Mouse (Mus musculus) gastrocnemius, postnatal 4 days (tissue): ENCODE data around the gene Cbx7. TPM values are rescaled to one million over a fixed set of nuclear protein-coding genes. Genes with fewer than 3 reads are reported as not detected.

Source experiments
- DNase-seq, 2 experiments: peaks; one replicate each; pipeline ENCODE4 v3.0.0; 2021 to 2022; ENCODE audit warnings: low spot score in 2 of 2, mixed read lengths in 2 of 2
- long read RNA-seq, 2 experiments: library from polyadenylated mRNA; stranded (forward); transcript quantifications; one replicate each; pipeline ENCODE4 v2.0.0; 2021
- total RNA-seq, 2 experiments: library from RNA; stranded (reverse); gene quantifications; 2 replicates each; pipeline ENCODE4 v1.2.3; 2021

Cbx7 gene
- 1 to 10 TPM; 2.1 TPM for total RNA-seq
- long read RNA-seq, experiment 1, partial matches to known transcripts, result 2 of 3 reads
- long read RNA-seq, experiment 1, other reads (novel, unspliced or antisense), result 0 of 3 reads
- long read RNA-seq, experiment 2, partial matches to known transcripts, result 1 of 3 reads
- long read RNA-seq, experiment 2, other reads (novel, unspliced or antisense), result 2 of 3 reads

DNA sequence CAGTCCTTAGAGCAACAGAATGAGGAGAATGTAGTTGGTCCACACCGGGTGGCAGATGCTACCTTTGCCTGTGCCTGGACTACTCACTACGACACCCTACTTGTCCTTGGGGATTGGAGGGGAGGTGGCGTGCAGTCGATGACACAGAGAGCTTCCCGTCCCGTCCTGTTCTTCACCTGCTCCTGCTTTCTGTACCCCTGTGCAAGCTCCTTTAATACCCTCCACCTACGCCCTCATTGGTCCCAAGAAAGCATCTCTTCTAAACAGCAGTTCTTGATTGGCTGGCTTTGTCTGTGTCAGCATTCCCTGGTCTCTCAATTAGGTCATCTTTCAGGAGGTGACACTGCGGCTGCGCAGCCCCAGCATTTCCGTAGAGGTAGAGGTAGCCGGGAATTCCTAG lies at the start of gene Cbx7:
TSS of gene Cbx7 (minus strand) at position 180 of the 400 bp plus-strand sequence.
- DNase-seq, result no peak

DNA sequence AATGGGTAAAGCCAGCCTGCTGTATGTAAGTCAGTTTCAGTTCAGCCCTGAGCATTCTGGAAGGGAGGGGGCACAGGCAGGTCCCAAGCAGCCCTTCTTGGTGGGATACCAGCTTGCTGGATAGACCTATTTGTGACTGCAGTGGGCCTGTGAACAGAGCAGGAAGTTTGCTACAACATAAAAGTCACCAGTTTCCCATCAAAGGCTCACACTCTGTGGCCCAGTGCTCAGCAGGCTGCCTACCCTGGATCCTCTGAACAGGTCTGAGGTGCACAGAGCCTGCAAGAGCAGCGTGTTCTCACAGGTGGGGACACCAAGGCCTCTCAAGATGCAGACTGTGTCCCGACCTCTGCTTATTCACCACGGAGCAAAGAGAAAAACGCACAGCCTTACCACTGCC lies 49.6 kb upstream of the Cbx7 start:
- DNase-seq, result no peak

GRCm38 (mm10) chr15:80019625-80020024 lies 48.7 kb upstream of the Cbx7 start:
- DNase-seq, result no peak

DNA sequence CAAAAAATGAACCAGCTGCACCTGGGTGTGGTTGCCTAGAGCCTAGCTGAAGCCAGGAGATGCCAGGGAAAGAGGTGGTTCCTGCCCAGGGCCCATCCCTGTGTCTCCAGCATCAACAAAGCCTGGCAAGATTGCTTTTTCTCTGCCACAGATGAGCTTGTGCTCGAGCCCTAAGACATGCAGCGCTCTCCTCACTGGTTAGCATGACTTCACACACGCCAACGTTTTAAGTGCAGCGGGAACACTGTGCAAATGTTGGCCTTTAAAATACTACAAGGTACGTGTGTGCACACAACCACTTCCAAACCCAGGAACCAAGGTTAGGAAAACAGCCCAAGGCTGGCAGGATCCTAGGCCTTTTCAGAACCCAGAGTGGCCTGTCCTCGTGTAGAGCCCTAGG lies 48.3 kb upstream of the Cbx7 start:
- no peak for DNase-seq

DNA sequence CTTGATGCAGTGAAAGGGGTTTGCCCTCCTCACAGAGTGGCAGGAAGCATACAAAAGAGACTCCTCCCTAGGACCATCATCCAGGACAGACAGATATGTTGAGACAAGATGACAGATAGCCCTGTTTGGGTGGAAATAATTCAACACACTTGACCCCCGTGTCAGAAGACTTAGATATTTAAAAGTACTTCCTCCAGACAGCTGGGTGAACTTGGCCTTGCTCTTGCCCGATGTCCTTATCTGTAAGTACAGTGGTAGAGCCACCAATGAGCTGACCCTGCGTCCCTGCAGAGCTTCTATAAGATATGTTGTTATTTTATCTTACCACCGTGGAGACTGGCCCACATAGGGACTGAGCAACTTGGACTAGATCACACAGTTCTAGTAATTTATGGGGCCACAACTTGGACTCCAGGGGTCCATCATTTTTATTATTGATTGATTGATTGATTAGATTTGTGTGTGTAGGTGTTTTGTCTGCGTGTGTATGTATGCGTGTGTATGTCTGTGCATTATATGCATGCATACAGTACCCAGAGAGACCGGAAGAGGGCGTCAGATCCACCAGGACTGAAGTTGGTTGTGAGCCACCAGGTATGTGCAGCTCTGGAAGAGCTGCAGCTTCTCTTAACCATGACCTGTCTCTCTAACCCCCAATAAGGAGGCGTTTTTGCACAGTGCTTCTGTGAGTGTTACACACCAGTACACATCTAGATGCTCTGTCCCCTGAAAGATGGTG lies 45.8 kb upstream of the Cbx7 start:
- no peak for DNase-seq

GRCm38 (mm10) chr15:80015211-80015952 lies 44.5 kb upstream of the Cbx7 start:
- no peak for DNase-seq

DNA sequence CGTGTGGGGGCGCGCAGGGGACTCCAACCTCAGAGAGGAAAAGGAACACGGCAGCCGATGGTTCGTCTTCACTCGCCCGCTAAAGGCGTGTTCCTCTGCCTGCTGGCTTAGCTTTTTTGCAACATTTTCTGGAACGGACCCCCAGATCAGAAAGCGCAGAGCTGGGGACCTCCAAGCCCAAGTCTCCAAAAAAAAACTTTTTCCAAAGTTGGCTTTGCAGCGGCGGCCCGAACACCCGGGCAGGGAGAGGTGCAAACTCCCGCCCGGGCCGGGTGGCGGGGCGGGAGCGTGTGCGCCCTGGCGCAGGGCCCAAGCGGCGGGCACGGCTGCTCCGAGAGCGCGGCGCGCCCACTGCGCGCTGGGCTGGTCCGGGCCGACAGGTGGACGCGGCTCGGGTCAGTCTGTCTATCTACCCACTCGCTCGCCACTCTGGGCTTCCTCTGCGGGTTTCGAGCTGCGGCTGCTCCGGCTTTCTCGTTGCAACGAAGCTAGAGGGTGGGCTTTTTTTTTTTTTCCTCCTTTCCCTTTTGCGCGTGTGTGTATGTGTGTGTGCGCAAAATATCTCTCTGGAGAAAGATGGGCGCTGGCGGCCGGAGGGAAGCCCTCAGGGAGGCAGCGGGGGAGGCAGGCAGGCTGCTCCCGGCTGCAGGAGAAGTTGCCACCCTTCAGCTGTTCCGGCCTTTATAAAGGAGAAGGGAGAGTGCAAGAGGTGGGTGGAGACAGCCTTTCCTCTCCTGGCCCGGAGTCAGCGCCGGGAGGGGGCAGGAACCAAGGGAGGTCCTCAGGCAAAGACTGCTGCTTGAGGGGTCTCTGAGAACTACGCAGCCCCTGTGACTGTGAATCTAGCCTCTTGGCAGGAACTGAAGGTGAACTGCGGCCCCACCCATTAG lies 43.6 kb upstream of the Cbx7 start, which contains the start of gene Pdgfb:
TSS of gene Pdgfb (minus strand) at position 657 of the 890 bp plus-strand sequence.
- peak in 1 of 2 experiments; percentile 63 for DNase-seq

- no peak for DNase-seq
Measured at GRCm38 (mm10) chr15:80014031-80014320, 43.1 kb upstream of the Cbx7 start.

GRCm38 (mm10) chr15:80013256-80014030 lies 42.5 kb upstream of the Cbx7 start:
- no peak for DNase-seq

GRCm38 (mm10) chr15:80012527-80013201 lies 41.7 kb upstream of the Cbx7 start:
- peak in 1 of 2 experiments; percentile 48 for DNase-seq

GRCm38 (mm10) chr15:80011778-80012526 lies 41.0 kb upstream of the Cbx7 start:
- DNase-seq, result no peak

DNA sequence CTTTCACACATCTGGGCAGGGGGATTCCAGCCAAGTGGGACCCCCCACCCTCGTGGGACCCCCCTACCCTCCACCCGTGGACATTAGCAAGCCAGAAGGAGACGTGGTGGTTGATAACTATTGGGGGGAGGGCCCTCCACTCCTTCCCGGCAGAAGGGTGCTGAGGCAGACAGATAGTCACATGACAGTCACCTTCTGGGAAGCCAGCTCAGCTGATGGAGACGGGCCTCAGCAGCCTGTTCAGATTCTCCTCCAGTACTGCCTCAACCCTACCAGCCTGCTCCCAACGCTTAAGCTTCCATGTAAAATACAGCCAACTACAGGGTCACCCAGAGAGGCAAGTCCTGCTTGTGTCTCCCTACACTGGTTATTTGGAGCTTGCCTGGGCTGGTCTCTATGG lies 40.3 kb upstream of the Cbx7 start:
- DNase-seq, result no peak

GRCm38 (mm10) chr15:80010182-80010558 lies 39.3 kb upstream of the Cbx7 start:
- DNase-seq, result peak in 1 of 2 experiments; percentile 48

- no peak for DNase-seq
Measured at GRCm38 (mm10) chr15:80009421-80010181, 38.7 kb upstream of the Cbx7 start.

- DNase-seq, result no peak
Measured at GRCm38 (mm10) chr15:80008461-80008860, 37.5 kb upstream of the Cbx7 start.

GRCm38 (mm10) chr15:80006156-80006555 lies 35.2 kb upstream of the Cbx7 start:
- DNase-seq, result no peak

- no peak for DNase-seq
Measured at GRCm38 (mm10) chr15:80005436-80005835, 34.5 kb upstream of the Cbx7 start.

GRCm38 (mm10) chr15:80004644-80005340 lies 33.9 kb upstream of the Cbx7 start:
- DNase-seq, result no peak
